Mouse (Mus musculus): ENCODE data around the gene Zmynd8.

GRCm38 (mm10) chr2:165855641-165856301 lies 43.0 kb downstream of the Zmynd8 start:
- TF ChIP-seq CTCF (IDR thresholded peaks at IDR 0.05; ENCODE audit: control insufficient read depth, insufficient read depth, insufficient replicate concordance, low read depth, low read length) (no peak), POLR2A (IDR thresholded peaks at IDR 0.05; ENCODE audit: control insufficient read depth, low read depth, low read length) (no peak)
